Mouse (Mus musculus) CH12.LX (cell line): ENCODE measurements around the gene Mex3d. TPM values are rescaled to one million over a fixed set of nuclear protein-coding genes. Genes with fewer than 3 reads are reported as not detected.

ENCODE experiments used
- DNase-seq: peaks from one replicate; pipeline ENCODE4 v3.0.0-alpha.2; 2013; ENCODE audit errors: extremely low read depth
- H3K27ac ChIP-seq: 2 replicates; pipeline ENCODE4 v1.5.1; 2012; ENCODE audit warnings: low read depth, mild to moderate bottlenecking, control low read depth, moderate library complexity; ENCODE audit not compliant: insufficient read depth
- H3K27me3 ChIP-seq: replicated peaks from 2 replicates; pipeline ENCODE3; 2012; ENCODE audit warnings: inconsistent platforms
- H3K36me3 ChIP-seq, 2 experiments: replicated peaks in 1 of 2; 2 replicates each; pipeline versions ENCODE3 to v1.6.1; 2012; ENCODE audit warnings: inconsistent platforms in 1 of 2, low read length in 1 of 2, mild to moderate bottlenecking in 1 of 2, mixed read lengths in 1 of 2, moderate library complexity in 1 of 2; ENCODE audit not compliant: control insufficient read depth in 1 of 2, insufficient read depth in 1 of 2
- H3K4me1 ChIP-seq, 2 experiments: 2 replicates each; pipeline ENCODE4 v1.6.1; 2012; ENCODE audit warnings: inconsistent platforms in 1 of 2, moderate library complexity in 1 of 2; ENCODE audit not compliant: insufficient read depth in 2 of 2, control insufficient read depth in 1 of 2
- H3K4me2 ChIP-seq: 2 replicates; pipeline ENCODE4 v1.6.1; 2012; ENCODE audit warnings: low read depth, mild to moderate bottlenecking, control low read depth; ENCODE audit not compliant: poor library complexity, insufficient read depth, severe bottlenecking
- H3K4me3 ChIP-seq, 3 experiments: fragments of 150-350 bp in 1 of 3; sonication (generic) in 1 of 3; replicated peaks in 1 of 3; 2 replicates each; pipeline versions ENCODE3 to v1.5.1; 2011 to 2012; ENCODE audit warnings: low read depth in 2 of 3, low read length in 2 of 3, mild to moderate bottlenecking in 2 of 3, moderate library complexity in 2 of 3, control low read depth in 1 of 3, improper control_type of control experiment in 1 of 3, inconsistent platforms in 1 of 3, mixed read lengths in 1 of 3; ENCODE audit not compliant: poor library complexity in 1 of 3
- H3K79me2 ChIP-seq: replicated peaks from 2 replicates; pipeline ENCODE4 v1.6.1; 2012; ENCODE audit warnings: mild to moderate bottlenecking, moderate library complexity; ENCODE audit not compliant: control insufficient read depth, poor library complexity, insufficient read depth, severe bottlenecking; ENCODE audit errors: extremely low read depth
- H3K9ac ChIP-seq: 2 replicates; pipeline ENCODE4 v1.6.1; 2012; ENCODE audit warnings: low read depth, mild to moderate bottlenecking, control low read depth, moderate library complexity; ENCODE audit not compliant: insufficient read depth
- H3K9me3 ChIP-seq: replicated peaks from 2 replicates; pipeline ENCODE3; 2012; ENCODE audit warnings: low read length, inconsistent platforms, mixed read lengths
- BHLHE40 ChIP-seq: IDR thresholded peaks from 2 replicates; pipeline ENCODE4 v1.6.1; 2011; ENCODE audit warnings: mild to moderate bottlenecking, low read depth, low read length, improper control_type of control experiment
- CHD1 ChIP-seq: IDR thresholded peaks from 2 replicates; pipeline ENCODE4 v1.6.1; 2012; ENCODE audit warnings: low read depth, low read length, improper control_type of control experiment, inconsistent platforms
- E2F4 ChIP-seq: IDR thresholded peaks from 2 replicates; pipeline ENCODE4 v1.6.1; 2011; ENCODE audit warnings: low read depth, low read length, improper control_type of control experiment; ENCODE audit not compliant: insufficient replicate concordance
- ELF1 ChIP-seq: IDR thresholded peaks from 2 replicates; pipeline ENCODE4 v1.6.1; 2014; ENCODE audit warnings: low read depth, mild to moderate bottlenecking, inconsistent platforms, low read length, improper control_type of control experiment
- EP300 ChIP-seq: IDR thresholded peaks from 2 replicates; pipeline ENCODE4 v1.6.1; 2011; ENCODE audit warnings: low read length, improper control_type of control experiment
- GABPA ChIP-seq: IDR thresholded peaks from 2 replicates; pipeline ENCODE4 v1.6.1; 2012; ENCODE audit warnings: low read depth, low read length, improper control_type of control experiment, inconsistent platforms; ENCODE audit not compliant: insufficient replicate concordance
- HCFC1 ChIP-seq: IDR thresholded peaks from 2 replicates; pipeline ENCODE4 v1.6.1; 2012; ENCODE audit warnings: low read depth, mild to moderate bottlenecking, inconsistent platforms, low read length, improper control_type of control experiment
- IRF4 ChIP-seq: IDR thresholded peaks from 2 replicates; pipeline ENCODE4 v1.6.1; 2014; ENCODE audit warnings: low read depth, mild to moderate bottlenecking, inconsistent platforms, low read length, improper control_type of control experiment
- KAT2A ChIP-seq: IDR thresholded peaks from 2 replicates; pipeline ENCODE4 v1.6.1; 2012; ENCODE audit warnings: low read length, improper control_type of control experiment, inconsistent platforms; ENCODE audit not compliant: insufficient replicate concordance
- MAFK ChIP-seq: IDR thresholded peaks from 2 replicates; pipeline ENCODE4 v1.6.1; 2011; ENCODE audit warnings: low read length, improper control_type of control experiment; ENCODE audit not compliant: insufficient replicate concordance
- MAZ ChIP-seq: IDR thresholded peaks from 2 replicates; pipeline ENCODE4 v1.6.1; 2012; ENCODE audit warnings: low read depth, mild to moderate bottlenecking, inconsistent platforms, low read length, improper control_type of control experiment, moderate library complexity
- MXI1 ChIP-seq: IDR thresholded peaks from 2 replicates; pipeline ENCODE4 v1.6.1; 2011; ENCODE audit warnings: mild to moderate bottlenecking, low read depth, low read length, improper control_type of control experiment
- POLR2AphosphoS2 ChIP-seq: IDR thresholded peaks from 2 replicates; pipeline ENCODE4 v1.6.1; 2011; ENCODE audit warnings: low read depth, low read length, improper control_type of control experiment
- RAD21 ChIP-seq: IDR thresholded peaks from 2 replicates; pipeline ENCODE4 v1.6.1; 2011; ENCODE audit warnings: low read depth, mild to moderate bottlenecking, low read length, improper control_type of control experiment, moderate library complexity
- TBP ChIP-seq: conservative IDR thresholded peaks from 2 replicates; pipeline ENCODE4 v1.6.1; 2011; ENCODE audit warnings: low read depth, low read length, improper control_type of control experiment
- USF1 ChIP-seq: IDR thresholded peaks from 2 replicates; pipeline ENCODE4 v1.6.1; 2014; ENCODE audit warnings: low read depth, mild to moderate bottlenecking, inconsistent platforms, low read length, improper control_type of control experiment
- ZC3H11A ChIP-seq: IDR thresholded peaks from 2 replicates; pipeline ENCODE4 v1.6.1; 2012; ENCODE audit warnings: low read depth, mild to moderate bottlenecking, inconsistent platforms, low read length, improper control_type of control experiment
- ZMIZ1 ChIP-seq: IDR thresholded peaks from 2 replicates; pipeline ENCODE4 v1.6.1; 2012; ENCODE audit warnings: low read depth, mild to moderate bottlenecking, inconsistent platforms, low read length, improper control_type of control experiment
- dilution Hi-C: fragments of 300-500 bp; cut with MboI; formaldehyde crosslinking; loops from 2 replicates; pipeline ENCODE4 v1.14.3; 2020; ENCODE audit warnings: low sequenced_read_pairs; ENCODE audit not compliant: extremely low pct_unique_long_range_greater_than_20kb, extremely low pct_ligation_motif_present
- in situ Hi-C: fragments of 300-500 bp; cut with MboI; formaldehyde crosslinking; loops from 3 replicates; pipeline ENCODE4 v1.14.3; 2019; ENCODE audit warnings: low sequenced_read_pairs, low pct_ligation_motif_present, low pct_unique_long_range_greater_than_20kb, mixed read lengths
- polyA plus RNA-seq: library from polyadenylated mRNA; unstranded; fragments of >175 nt; gene quantifications from 2 replicates; pipeline ENCODE4 v1.2.1, GENCODE M21; 2012; ENCODE audit warnings: low read depth; ENCODE audit not compliant: insufficient read length
- total RNA-seq, 2 experiments: library from RNA; depleted of rRNA; stranded (reverse); fragments of 300-350 nt in 1 of 2; fragments of >200 nt in 1 of 2; gene quantifications; 2 replicates each; pipeline ENCODE4 v1.2.3; 2012 to 2014

The Mex3d gene
- total and polyA plus RNA-seq, 3 experiments = 5.9 to 8.5 (median 6.6) TPM

DNA sequence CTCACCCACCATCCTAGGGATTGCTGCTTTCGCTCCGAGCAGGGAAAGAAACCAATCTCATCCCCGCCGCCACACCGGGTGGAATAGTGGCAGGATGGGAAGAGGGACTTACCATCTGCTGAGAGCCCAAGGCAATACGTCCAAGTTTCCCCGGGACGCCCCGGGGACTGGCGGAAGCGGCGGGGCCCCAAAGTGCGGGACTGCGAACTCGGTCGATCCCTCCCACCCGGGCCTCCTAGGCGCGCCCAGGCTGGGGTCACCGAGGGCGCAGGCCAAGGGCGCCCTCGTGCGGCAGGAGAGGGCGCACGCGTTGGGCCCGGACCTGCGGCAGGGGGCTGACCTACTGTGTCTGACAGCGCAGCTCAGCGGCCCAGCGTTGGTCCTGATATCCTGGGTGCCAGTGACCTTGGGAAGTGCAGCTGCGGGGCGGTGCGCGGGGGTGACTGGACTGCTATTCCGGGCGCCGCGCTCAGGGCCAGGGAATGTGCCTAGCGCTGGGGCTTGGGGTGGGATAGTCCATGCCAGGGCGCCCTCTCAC, 39.1 kb downstream of the Mex3d start, which contains the start of gene Adamtsl5 (continued):
- peak; percentile 73; the same call in 1 of the 2 replicates for TF ChIP-seq MAZ
- TF ChIP-seq RAD21 = peak; percentile 82
- no peak for TF ChIP-seq E2F4
- 0 out of 2 replicates have a peak, but pooled peaks have one; percentile 35 for TF ChIP-seq ZC3H11A
- no peak; the same call in 1 of the 2 replicates for TF ChIP-seq MXI1
- TF ChIP-seq BHLHE40 = no peak
- no peak for TF ChIP-seq MAFK
- TF ChIP-seq HCFC1 = no peak; the same call in 1 of the 2 replicates

DNA sequence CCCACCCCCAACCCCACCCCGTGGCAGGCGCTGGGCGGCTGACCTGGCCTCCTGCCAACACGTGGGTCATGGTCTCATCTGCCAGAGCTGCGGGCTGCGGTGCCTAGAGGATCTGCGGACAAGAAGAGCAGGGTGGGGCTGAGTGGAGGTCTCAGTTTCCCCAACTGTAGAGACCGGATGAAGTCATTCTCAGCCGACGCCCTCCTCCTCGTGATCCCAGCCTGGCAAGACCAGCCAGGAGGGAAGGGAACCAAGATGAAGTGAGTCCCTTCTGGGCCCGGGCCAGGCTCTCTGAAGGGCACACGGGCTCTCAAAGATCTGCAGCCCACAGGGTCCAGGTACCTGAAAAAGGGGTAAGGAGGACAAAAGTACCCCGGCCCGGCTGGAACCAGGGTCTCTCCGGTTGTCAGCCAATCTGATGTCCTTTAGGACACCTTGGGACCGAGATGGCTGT, 39.9 kb downstream of the Mex3d start:
- no peaks in the 10 kb centered on the region for H3K79me2 ChIP-seq
- peaks cover 72% of the 10 kb centered on the region for H3K27me3 ChIP-seq
- no peak for DNase-seq
- peak overlapping the region; percentile 41 for H3K9ac ChIP-seq
- H3K27ac ChIP-seq = no peak overlapping the region
- dilution Hi-C loops (no loop called here), in situ Hi-C loops (loop anchor here (5.0 kb wide), 1 partner anchor 170 kb away; the partner anchor contains the start of gene Efna2)
- peaks cover 8% of the 10 kb centered on the region for H3K9me3 ChIP-seq
- no peaks in the 10 kb centered on the region for H3K36me3 ChIP-seq
- H3K4me2 ChIP-seq = peak overlapping the region; percentile 72; the same call in 1 of the 2 replicates
- TF ChIP-seq RAD21 (no peak), POLR2AphosphoS2 (no peak), USF1 (no peak), ZMIZ1 (no peak), KAT2A (no peak), ZC3H11A (no peak), MAFK (no peak), TBP (no peak), EP300 (no peak), IRF4 (no peak), CHD1 (no peak), ELF1 (no peak), GABPA (no peak), HCFC1 (no peak)
- peaks cover 3 to 10% of the 10 kb centered on the region in 2 experiments for H3K4me1 ChIP-seq
- peak overlapping the region in 1 of 3 experiments; percentile 63 for H3K4me3 ChIP-seq
